Mouse (Mus musculus) left cerebral cortex, postnatal 25 days (tissue): ENCODE results near the gene Ago1. TPM values are rescaled to one million over a fixed set of nuclear protein-coding genes. Genes with fewer than 3 reads are reported as not detected.

Experiments
- DNase-seq, 2 experiments: peaks; one replicate each; pipeline ENCODE4 v3.0.0; 2022; ENCODE audit warnings: low spot score in 2 of 2, mixed read lengths in 1 of 2
- intact Hi-C: fragments of 180-260 bp; cut with DNase I; formaldehyde crosslinking; loops from one replicate; pipeline ENCODE4 v1.15.1; 2025
- total RNA-seq, 2 experiments: library from RNA; stranded (reverse); gene quantifications; 2 replicates each; pipeline ENCODE4 v1.2.3; 2021

The Ago1 gene
- total RNA-seq, 2 experiments from 2014 or later = 45.7 to 47.2 TPM

DNA sequence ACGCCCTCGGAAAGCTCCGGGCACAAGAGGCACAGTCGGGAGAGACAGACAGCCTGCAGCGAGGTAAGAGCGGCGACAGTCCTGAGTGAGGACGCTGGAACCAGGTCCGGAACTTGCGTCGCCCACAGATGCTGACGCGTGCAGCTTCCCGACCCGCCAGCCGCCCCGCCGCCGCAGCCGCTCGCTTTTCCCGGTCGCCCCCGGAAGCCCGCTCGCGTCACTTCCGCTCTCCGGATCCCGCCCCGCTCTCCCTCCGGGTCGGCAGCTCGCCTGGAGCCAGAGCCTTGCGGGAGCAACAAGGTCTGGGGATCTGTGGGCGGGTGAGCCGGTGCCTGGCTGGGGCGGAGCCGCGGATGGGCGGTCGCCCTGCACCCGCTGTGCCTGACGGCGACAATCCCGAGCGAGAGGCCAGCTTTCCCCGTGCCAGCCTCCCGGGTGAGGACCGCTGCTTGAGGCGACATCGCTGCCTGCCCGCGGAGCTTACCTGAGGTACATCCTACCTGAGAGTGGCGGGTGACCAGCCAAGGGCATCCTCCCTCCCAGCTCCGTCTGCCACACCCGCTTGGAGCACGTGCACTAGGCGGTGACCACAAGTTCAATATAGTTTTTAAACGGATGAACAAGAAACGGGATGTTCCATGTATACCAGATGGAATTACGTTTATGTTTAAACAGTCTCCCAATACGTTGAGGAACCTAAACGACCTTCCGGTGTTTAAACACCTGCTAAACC lies 38.9 kb downstream of the Ago1 start, which contains the start of gene Ago3:
Gene Ago3, minus strand, starts transcription at position 210 of the 733 bp plus-strand sequence.
- peak; percentile 93 to 95 for DNase-seq
- intact Hi-C loops = loop anchor here (2.0 kb wide), 1 partner anchor 39 kb away; the partner anchor contains the start of gene Ago1

DNA sequence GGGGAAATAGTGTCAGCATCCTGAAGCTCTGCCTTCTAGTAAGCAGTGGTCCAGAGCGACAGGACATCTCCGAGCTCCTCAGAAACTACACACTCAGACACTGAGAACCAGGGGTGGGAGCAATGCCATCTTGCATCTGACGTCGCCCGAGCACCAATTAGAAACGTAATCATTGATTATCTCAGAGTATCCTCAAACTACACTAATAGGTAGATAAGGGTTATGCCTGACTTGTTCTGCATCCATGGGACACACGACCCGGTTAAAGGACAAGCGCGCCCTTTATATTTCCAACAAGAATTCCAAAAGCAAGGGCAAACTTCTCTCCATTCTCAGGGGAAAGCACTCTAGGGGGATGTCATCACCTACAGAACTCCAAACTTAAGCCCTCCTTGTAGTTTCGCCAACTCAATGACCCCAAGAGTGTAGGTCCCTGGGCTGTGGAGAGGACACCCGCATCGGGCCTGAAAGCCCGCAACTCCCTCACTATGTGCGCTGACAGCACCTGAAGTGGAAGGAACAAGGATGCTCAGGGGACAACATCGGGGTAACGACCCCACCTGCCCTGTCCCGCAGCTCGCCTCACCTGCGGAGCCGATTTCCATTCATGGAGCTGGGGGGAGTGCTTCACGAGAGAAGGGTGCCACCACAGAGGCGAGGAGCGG lies 39.6 kb downstream of the Ago1 start:
- DNase-seq = peak in 1 of 2 experiments; percentile 19
- intact Hi-C loops = loop anchor here (2.0 kb wide), 1 partner anchor 40 kb away; the partner anchor contains the start of gene Ago1

DNA sequence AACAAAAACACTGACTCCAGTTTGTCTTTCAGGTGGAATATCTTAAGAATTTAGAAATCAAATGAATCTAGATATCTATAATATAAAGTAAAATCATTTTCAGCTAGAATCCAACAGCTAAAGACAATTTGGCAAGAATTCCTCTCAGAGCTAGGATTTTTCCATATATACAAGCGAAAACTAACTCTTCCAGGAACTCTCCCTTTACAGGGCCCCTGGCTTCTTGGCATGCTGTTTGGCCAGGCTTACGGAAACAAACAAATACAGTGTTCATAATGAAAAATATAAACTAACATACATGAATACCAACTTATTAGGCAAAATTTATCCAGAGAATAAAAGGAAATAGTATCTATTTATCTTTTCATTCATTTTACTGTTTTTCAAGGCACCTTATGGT lies 44.5 kb downstream of the Ago1 start:
- no peak for DNase-seq
- intact Hi-C loops = no loop called here

- intact Hi-C loops = no loop called here
- peak in 1 of 2 experiments; percentile 60 for DNase-seq
Measured at GRCm38 (mm10) chr4:126415707-126416106, 52.7 kb downstream of the Ago1 start.

DNA sequence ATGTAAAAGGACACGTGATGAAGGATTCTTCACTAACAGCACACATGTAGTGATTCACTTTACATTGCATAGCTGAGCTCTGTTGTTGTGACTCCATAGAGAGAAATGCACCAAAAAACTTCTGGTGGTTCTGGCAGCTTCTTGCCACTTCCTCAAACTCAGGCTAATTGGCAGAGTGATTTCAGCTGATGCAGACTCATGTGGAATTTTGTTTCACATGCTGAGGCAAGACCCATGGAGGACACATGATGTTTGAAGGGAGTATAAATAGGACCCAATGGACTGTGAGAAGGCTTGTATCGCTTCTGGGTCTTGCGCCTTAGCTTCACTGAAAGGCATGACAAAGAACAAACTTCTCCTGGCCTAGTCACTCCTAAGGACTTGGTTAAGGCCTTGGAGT lies 55.9 kb downstream of the Ago1 start:
- no peak for DNase-seq
- intact Hi-C loops = no loop called here

Other genes with a start within 250 kb of the Ago1 start
- 100 to 1,000 TPM; 253 to 255 TPM for gene Map7d1, start 212.2 kb downstream of the Ago1 start, total RNA-seq
- gene Trappc3, start 206.3 kb downstream of the Ago1 start, total RNA-seq = 10 to 100 TPM; 77.4 to 79.4 TPM
- 1 to 10 TPM; 1.1 to 1.7 TPM for gene Col8a2, start 181.8 kb downstream of the Ago1 start, total RNA-seq
- gene Adprhl2, start 146.9 kb downstream of the Ago1 start, total RNA-seq = 10 to 100 TPM; 23.9 to 27.0 TPM
- 1 to 10 TPM; 2.1 to 2.5 TPM for gene Tekt2, start 142.9 kb downstream of the Ago1 start, total RNA-seq
- gene Ago3, start 39.0 kb downstream of the Ago1 start, total RNA-seq = 10 to 100 TPM; 35.9 to 36.0 TPM
- gene Ago4, start 64.9 kb upstream of the Ago1 start, total RNA-seq = 1 to 10 TPM; 5.9 to 8.4 TPM
- 1 to 10 TPM; 1.2 to 1.6 TPM for gene Clspn, start 88.4 kb upstream of the Ago1 start, total RNA-seq
- gene 5730409E04Rik, start 141.2 kb upstream of the Ago1 start, total RNA-seq = 10 to 100 TPM; 74.8 to 76.0 TPM
- 10 to 100 TPM; 92.5 to 93.7 TPM for gene Psmb2, start 209.0 kb upstream of the Ago1 start, total RNA-seq